Mouse (Mus musculus): ENCODE data around the gene Atp11a. TPM values are rescaled to one million over a fixed set of nuclear protein-coding genes. Genes with fewer than 3 reads are reported as not detected.

The Atp11a gene
- total RNA-seq, 2 experiments from 2014 or later = 21.8 to 23.4 TPM

DNA sequence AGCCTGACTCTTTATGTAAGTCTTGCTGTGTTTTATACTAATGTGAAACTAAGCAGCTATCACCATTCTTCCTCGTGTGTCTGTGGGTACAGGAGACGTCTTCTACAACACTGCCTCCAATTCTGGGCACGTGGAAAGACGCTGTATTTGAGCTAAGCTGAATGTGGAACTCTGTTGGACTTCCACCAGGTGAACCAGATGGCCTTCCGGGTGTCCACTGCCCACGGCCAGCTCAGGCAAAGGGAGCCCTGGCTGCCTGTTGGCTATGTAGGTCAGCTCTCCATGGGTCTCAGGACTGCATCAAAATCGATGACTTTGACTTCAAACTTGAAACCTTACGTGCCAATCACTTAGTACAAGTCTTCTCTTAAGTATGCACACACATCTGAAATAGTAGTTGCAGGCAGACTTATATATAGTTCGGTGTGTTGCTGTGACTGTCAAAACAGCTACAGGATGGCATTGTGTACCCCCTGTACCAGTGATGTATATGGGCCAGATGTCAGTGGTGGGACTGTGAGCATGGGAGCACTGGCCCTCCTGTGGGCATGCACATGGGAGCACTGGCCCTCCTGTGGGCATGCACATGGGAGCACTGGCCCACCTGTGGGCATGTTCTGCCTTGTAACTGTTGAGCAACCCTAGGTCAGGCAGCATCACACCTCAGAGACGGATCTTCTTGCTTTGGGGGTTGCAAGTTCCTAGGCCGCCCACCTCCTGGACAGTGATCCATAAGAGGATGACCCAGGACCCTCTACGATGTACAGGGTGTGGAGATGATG, 137.2 kb downstream of the Atp11a start:
- no peak for DNase-seq
- intact Hi-C loops (cut with DNase I; ENCODE audit: low total_unique reads) = no loop called here

GRCm38 (mm10) chr8:12894783-12895534, 138.1 kb downstream of the Atp11a start:
- DNase-seq = no peak
- intact Hi-C loops (cut with DNase I; ENCODE audit: low total_unique reads) = no loop called here

GRCm38 (mm10) chr8:12895535-12896150, 138.8 kb downstream of the Atp11a start:
- intact Hi-C loops (cut with DNase I; ENCODE audit: low total_unique reads) = loop anchor here (2.0 kb wide), 1 partner anchor 29 kb away; no protein-coding TSS in a partner anchor
- DNase-seq = no peak

- intact Hi-C loops (cut with DNase I; ENCODE audit: low total_unique reads) = loop anchor here (2.0 kb wide), 1 partner anchor 28 kb away; no protein-coding TSS in a partner anchor
- peak; percentile 58 for DNase-seq
These were observed 139.9 kb downstream of the Atp11a start for GRCm38 (mm10) chr8:12896494-12897373.

- DNase-seq = no peak
- intact Hi-C loops (cut with DNase I; ENCODE audit: low total_unique reads) = loop anchor here (2.0 kb wide), 1 partner anchor 27 kb away; no protein-coding TSS in a partner anchor
These were observed 141.0 kb downstream of the Atp11a start for GRCm38 (mm10) chr8:12897815-12898214.

- DNase-seq = no peak
- intact Hi-C loops (cut with DNase I; ENCODE audit: low total_unique reads) = no loop called here
These were observed 147.1 kb downstream of the Atp11a start for GRCm38 (mm10) chr8:12903790-12904415.

DNA sequence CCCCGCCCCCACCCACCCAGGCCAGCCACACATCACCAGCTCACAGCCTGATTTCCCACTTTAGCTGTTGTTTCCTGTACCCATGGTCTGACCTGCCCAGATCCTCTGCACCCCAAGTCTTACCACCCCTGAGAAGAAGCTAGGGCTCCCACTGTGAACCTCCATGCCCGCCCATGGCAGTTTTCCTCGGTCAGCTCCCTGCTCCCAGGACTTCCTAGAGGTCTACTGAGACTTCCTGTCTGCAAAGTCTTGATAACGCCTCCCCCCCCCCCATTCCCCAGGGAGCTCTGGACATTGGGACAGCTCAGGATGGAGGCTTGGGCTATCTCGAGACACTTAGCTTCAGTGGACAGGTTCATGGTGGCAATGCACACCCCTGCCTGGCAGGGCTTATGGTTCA, 148.3 kb downstream of the Atp11a start:
- intact Hi-C loops (cut with DNase I; ENCODE audit: low total_unique reads) = no loop called here
- no peak for DNase-seq

DNA sequence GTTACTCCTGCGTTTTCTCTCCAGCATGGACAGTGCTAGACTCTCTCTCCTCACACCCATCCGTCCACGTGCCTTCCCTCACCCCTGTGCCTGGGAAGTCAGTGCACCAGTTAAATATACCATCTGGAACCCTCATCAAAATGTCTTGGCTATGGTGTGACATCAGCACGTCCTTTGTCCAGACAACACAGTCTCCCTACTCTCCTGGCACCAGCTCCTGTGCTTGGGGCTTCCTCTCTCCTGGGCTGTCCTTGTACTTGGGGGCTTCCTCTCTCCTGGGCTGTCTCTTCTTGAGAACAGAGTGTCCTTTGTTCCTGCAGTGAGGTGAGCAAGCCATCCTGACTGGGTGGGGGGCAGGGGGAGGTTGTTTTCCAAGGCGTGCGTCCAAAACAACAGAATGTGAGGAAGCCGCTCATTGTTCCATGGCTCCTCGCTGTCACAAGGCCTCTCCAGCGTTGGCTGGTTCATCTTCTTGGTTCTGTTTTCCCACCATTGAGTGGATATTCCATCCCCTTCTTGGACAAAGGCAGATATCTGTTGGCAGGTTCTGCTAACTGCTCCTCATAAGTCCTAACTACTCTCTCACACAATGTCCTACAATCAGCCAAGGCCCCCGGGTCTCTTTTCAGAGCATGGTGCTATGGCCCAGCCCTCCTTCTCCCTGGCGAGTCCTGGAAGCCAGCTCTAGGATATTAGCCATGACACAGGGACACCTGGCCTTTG, 148.9 kb downstream of the Atp11a start:
- intact Hi-C loops (cut with DNase I; ENCODE audit: low total_unique reads) = no loop called here
- DNase-seq = no peak

DNA sequence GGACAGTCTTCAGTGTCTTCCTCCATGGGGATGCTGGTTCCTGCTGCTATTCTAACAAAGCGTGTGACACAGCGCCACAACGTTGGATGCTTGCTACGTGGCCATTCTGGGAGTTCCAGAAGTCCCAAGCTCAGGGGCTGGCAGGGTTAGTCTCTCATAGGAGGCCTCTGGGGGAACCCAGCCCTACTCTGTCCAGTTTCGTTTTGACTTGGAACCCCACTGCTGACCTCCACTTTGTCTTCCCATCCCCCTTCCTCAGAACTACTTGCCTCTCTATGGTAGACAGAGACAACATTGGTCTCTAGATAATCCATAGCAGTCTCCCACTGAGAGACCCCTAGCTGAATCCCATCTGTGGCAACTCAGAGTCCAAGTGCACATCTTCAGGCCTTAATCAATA, 149.8 kb downstream of the Atp11a start:
- no peak for DNase-seq
- intact Hi-C loops (cut with DNase I; ENCODE audit: low total_unique reads) = no loop called here

- no peak for DNase-seq
- intact Hi-C loops (cut with DNase I; ENCODE audit: low total_unique reads) = no loop called here
These were observed 150.9 kb downstream of the Atp11a start for GRCm38 (mm10) chr8:12907730-12908129.

DNA sequence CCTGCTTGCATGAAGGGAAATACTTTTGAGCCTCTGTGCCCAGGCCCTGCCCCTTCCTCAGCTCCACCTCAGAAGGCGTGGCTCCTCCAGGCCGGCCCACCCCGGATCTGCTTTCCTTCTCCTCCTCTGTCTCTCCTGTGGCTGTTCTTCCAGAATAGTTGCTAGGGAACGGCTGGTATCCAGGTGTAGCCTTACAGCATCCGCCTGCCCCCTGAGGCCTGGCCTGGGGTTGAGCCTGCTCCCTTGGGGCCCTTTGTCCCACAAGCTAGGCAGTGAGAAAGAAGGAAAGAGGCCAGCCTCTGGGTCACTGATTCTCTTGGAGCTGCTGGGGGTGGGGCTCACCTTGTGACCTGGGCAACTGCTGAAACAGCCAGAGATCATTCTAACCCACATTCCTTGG, 155.2 kb downstream of the Atp11a start:
- intact Hi-C loops (cut with DNase I; ENCODE audit: low total_unique reads) = no loop called here
- DNase-seq = no peak

- intact Hi-C loops (cut with DNase I; ENCODE audit: low total_unique reads) = no loop called here
- DNase-seq = no peak
These were observed 158.6 kb downstream of the Atp11a start for GRCm38 (mm10) chr8:12915187-12916006.

DNA sequence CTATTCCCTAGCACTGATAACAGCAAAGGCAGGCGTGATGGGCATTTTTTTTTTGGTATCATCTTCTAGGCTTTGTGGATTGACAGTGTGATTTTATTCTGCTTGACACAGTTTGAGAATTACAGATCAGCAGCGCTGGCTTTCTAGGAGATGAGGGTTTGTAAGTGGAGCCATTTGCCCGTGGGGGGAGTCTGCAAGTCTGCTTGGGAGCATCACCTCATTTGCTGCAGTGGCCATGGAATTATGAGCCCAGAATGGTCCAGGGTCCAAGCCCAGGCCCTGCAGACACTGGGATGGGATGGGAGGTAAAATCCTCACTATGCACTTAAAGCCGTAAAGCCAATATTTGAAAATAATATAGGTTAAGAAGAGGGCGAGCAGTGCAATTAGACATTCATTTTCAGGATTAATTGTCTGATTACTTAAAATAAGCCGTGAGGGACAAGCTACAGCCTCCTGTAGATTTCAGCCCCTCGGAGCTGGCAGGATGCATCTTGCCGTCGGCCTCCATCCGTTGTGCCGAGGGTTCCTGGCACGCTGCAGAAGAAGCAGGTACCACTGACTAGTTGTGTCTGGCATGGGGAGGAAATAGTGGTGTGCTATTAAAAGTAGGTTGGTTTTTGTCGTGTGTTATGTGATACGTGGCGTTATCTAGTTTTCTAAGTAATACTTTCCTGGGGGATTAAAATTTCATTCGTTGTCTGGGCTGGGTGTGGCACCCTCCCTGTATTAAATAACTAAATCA, 159.5 kb downstream of the Atp11a start:
- no peak for DNase-seq
- intact Hi-C loops (cut with DNase I; ENCODE audit: low total_unique reads) = no loop called here

- DNase-seq = no peak
- intact Hi-C loops (cut with DNase I; ENCODE audit: low total_unique reads) = no loop called here
These were observed 160.2 kb downstream of the Atp11a start for GRCm38 (mm10) chr8:12917029-12917428.

- intact Hi-C loops (cut with DNase I; ENCODE audit: low total_unique reads) = no loop called here
- DNase-seq = no peak
These were observed 161.0 kb downstream of the Atp11a start for GRCm38 (mm10) chr8:12917831-12918230.

All from gastrocnemius, postnatal 14 days (tissue).